Mouse (Mus musculus): ENCODE results near the gene Olfr683.
"Not testable (repeated sequence)": the region's sequence is repeated elsewhere in the genome, so short reads cannot be mapped to it uniquely, and the experiment has no call there.

The Olfr683 gene

GRCm38 (mm10) chr7:105146912-105147311 is at the start of gene Olfr683:
Gene Olfr683, minus strand, starts transcription at chr7:105147012.
- no peak for DNase-seq

GRCm38 (mm10) chr7:105185912-105186311 is 39.1 kb upstream of the Olfr683 start, which contains the start of gene Olfr685:
Gene Olfr685, minus strand, starts transcription at chr7:105186012.
- DNase-seq: no peak

- DNase-seq: no peak
Measured at GRCm38 (mm10) chr7:105170773-105171172, 24.0 kb upstream of the Olfr683 start.

- no peak for DNase-seq
Measured at GRCm38 (mm10) chr7:105163553-105163952, 16.7 kb upstream of the Olfr683 start, which contains the start of gene Olfr684. Gene Olfr684, minus strand, starts transcription at chr7:105163653.

GRCm38 (mm10) chr7:105141275-105141674 is 5.5 kb downstream of the Olfr683 start:
- no peak for DNase-seq

- no peak for DNase-seq
Measured at GRCm38 (mm10) chr7:105116536-105116935, 30.3 kb downstream of the Olfr683 start, which contains the start of gene Olfr681. Gene Olfr681, plus strand, starts transcription at chr7:105116836.

- DNase-seq: not testable (repeated sequence)
Measured at GRCm38 (mm10) chr7:105092717-105093116, 54.1 kb downstream of the Olfr683 start, which contains the start of gene Olfr680-ps1. Gene Olfr680-ps1, minus strand, starts transcription at chr7:105092817.

Data from cerebellum, postnatal 25 days (tissue).